Mouse (Mus musculus): ENCODE results near the gene Olfr1264.

Olfr1264 gene

DNA sequence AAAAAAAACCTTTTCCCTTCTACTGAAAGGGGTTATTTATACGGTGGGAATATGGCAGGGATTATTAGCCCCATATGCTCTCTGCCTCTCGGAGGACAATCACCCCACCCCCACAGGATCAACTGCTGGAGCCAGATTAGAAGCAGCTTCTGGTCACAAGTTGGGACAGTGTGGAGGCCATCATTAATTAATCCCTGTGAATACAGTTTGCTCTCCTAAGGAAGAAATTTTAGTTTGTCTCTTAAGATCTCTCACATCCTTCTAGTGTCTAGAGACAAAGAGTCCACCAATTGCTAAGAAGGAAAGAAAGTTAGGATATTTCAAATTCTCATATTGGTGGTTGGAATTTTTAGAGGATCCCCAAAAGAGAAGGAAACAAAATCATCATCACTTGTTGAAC, at the start of gene Olfr1264:
TSS of gene Olfr1264 (minus strand) at position 101 of the 400 bp plus-strand sequence.
- DNase-seq (ENCODE audit: low spot score) = no peak

DNA sequence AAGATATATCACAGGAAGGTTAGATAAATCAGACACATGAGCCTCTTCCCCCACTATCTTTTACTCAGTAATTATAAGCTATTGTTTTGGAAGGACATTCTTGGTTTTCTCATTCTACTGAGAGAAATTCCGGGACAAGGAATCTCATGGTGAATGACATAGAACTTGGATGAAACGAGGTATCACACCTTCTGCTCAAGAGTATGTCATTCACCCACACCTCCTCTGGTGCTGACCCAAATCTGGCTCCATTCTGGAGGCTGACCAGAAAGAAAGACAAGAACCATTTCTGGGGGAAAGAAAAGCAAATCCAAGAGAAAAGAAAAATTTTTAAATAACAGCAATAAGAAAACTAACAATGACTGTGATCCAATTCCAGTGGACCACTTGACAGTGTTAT, 44.7 kb upstream of the Olfr1264 start:
- DNase-seq (ENCODE audit: low spot score) = no peak

DNA sequence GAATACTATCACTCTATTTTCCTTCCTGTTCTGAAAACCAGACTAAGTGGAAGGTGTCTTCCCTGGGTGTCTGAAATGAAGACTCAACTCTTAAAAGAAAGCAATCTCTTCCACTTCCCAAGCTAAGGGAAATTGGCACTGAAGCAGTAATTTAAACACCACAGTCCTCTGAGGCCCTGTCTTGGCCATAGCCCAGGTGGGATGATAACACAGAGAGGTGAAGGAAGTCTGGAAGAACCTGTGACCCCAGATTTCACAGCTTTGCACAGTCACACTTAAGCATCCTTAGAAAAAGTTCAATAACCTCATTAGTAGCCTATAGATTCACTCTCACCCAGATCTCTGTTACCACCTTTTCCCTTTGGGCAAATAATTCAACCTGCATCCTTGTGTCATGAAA, 38.1 kb upstream of the Olfr1264 start, which contains the start of gene Olfr140:
TSS of gene Olfr140 (minus strand) at position 101 of the 400 bp plus-strand sequence.
- DNase-seq (ENCODE audit: low spot score) = no peak

DNA sequence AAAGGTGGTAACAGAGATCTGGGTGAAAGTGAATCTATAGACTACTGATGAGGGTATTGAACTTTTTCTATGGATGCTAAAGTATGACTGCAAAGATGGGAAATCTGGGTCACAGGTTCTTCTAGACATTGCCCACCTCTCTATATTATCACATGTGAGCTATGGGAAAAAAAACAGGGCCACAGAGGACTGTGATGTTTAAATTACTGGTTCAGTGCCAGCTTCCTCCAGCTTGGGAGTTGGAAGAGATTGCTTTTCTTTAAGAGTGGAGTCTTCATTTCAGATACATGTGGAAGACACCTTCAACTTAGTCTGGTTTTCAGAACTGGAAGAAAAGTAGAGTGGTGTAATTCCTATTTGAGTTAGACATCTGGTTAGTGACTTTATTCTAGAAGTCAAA, 9.7 kb upstream of the Olfr1264 start, which contains the start of gene Olfr1265:
TSS of gene Olfr1265 (plus strand) at position 301 of the 400 bp plus-strand sequence.
- no peak for DNase-seq (ENCODE audit: low spot score)

DNA sequence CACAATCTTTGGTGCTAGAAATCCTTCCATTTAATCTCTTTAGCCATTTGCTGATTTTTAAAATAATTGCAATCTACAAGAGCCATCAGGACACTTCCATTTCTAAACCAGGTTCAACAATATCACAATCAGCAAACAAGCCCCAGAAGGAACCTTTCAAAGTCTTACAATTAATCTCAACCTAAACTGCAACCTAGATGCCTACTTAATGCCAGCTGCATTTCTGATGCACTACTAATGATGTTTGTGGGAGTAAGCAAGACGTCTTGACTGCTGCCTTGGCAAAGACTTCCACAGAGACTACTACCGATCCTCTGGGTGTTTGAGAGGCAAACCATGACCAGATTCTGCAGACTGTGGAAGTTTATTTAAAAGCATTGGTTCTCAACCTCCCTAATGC, 13.5 kb downstream of the Olfr1264 start, which contains the start of gene Olfr1263:
TSS of gene Olfr1263 (plus strand) at position 301 of the 400 bp plus-strand sequence.
- DNase-seq (ENCODE audit: low spot score) = no peak

DNA sequence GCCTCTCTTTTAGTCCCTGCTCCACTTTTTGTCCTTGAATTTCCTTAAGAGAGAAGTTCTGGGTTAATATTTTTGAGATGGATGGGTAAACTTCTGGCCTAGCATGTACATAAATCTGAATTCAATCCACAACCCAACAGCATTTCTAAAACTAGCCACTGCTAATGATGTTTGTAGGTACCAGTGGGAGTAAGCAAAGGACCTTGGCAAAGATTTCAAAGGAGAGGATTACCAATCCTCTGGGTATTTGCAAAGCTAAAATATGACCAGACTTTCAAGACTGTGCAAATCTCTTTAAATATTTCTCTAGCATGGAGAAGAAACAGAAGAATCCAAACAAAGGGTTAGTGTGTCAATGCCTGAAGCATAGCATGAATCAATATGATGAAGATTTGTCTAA, 25.5 kb downstream of the Olfr1264 start, which contains the start of gene Olfr1262:
TSS of gene Olfr1262 (plus strand) at position 301 of the 400 bp plus-strand sequence.
- DNase-seq (ENCODE audit: low spot score) = no peak

DNA sequence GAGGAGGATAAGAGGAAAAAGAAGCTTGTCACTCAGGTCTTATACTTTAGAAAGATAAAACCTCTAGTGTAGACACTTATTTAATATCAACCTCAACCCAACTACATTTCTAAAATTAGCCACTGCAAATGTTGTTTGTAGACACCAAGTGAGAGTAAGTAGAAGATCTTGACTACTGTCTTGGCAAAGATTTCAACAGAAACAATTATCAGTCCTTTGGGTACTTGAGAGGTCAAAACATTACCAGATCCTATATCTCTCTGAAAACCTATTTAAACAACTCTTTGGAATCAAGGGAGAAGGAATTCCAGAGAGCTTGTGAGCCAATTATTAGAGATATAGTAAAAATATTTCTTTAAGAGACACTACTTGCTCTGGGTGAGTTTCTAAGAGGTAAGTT, 34.5 kb downstream of the Olfr1264 start, which contains the start of gene Olfr1261:
TSS of gene Olfr1261 (plus strand) at position 301 of the 400 bp plus-strand sequence.
- no peak for DNase-seq (ENCODE audit: low spot score)

DNA sequence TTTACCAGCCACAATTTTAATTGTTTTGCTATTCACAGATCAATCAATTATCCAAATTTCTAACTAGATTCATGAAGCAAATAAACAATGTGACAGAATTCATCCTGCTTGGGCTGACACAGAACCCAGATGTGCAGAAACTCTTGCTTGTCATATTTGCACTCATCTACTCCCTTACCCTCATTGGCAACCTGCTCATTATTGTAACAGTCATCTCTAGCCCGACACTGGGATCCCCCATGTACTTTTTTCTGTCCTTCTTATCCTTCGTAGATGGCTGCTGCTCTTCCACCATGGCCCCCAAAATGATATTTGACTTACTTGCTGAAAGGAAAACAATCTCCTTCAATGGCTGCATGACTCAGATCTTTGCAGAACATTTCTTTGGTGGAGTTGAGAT, 47.7 kb downstream of the Olfr1264 start:
- no peak for DNase-seq (ENCODE audit: low spot score)

DNA sequence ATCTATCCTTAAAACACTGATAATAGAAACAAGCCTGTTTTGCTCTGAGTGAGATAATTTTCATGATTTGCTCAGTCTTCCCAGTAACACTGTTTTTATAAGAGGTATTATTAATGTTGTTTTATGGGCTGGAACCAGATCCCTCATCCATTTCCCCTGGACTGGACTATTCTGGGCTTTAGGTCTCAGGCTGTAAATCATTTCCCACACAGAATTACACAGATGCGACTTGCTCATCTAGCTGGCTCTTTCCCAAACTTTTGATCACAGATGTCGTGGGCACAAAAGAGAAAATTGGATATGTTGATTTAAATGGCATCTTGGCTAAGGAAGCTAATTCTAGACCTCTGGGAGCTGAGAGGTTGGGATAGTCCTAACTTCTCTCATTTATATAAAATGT, 51.2 kb downstream of the Olfr1264 start, which contains the start of gene Olfr1260:
TSS of gene Olfr1260 (plus strand) at position 157 of the 400 bp plus-strand sequence.
- no peak for DNase-seq (ENCODE audit: low spot score)

Data from lung, postnatal 25 days (tissue).